Mouse (Mus musculus): ENCODE measurements around the gene Nt5c1a.

The Nt5c1a gene

GRCm38 (mm10) chr4:123252214-123252613 is 50.9 kb downstream of the Nt5c1a start:
- DNase-seq, result no peak

DNA sequence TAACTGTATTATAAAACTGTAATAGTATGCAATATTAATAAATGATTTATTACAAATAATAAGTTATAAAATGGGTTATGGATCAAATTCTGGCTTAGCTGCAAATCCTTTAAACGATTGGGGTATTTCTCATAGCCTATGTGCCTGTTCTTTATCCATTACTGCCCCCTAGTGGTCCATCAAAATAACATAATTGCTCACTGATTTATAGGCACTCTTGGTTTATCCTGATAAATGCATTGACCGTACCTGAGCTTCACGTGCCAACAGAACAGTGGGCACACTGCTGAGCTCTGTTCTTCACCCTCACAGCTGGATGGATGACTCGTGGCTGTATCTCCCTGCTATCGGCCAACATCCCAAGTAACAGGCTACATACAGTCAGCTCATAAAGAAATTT is 53.3 kb downstream of the Nt5c1a start:
- no peak for DNase-seq

DNA sequence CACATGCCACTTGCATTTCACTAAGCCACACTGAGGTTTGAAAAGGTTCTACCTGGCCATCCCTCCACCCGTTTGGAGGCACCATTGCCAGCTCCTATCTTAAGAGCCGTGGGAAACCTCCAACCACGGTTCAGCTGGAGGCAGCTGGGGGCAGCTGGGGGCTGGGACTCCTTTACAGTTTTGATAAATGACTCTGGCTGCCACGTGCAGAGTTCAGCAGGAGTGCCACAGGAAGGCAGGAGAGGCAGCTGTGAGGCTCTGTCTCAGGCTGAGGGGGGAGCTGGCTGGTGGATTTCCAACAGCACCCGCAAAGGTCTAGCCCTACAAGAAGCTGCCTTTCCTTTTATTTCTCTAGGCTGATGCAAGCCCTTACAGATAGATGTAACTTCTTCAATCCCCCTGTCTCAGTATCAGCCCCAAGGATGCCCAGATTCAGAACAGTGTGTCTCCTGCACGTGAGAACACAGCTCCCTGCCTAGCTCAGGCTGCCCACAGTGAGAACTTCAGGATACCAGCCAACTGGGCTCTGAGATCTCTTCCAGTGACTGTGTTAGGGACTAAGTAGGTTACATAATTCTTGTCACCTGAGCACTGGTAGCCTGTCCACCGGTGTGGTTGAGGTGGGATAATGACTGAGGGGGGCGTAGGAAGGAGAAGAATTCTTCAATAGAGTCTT is 58.9 kb downstream of the Nt5c1a start:
- DNase-seq, result no peak

DNA sequence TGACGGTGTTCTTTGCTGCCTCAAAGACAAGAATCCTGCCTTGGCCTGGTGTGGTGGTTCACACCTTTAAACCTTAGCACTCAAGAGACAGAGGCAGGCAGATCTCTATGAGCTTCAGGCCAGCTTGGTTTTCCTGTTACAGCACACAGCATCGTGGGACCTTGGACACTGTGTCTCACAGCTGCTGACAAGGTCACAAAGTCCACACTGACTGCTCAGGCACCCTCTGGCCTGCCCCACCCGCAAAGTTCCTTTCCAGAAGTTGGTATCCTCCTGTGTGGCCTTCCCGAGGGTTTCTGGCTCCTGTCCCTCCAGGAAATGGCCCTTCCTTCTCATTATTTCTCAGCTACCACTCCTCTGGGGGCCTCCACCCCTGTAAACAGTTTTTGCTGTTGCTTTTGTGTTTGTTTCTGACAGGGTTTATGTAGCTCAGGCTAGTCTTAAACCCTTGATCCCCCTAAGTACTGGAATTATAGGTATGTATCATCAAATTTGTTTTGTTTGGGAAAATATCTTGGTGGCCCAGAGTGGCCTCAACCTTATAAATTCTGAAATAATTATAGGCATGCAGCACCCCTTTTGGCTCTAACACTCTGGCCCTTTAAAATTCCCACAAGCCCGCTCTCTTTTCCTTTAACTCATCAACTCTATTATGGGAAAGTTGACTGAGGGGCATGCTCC is 60.6 kb downstream of the Nt5c1a start, which contains the start of gene Pabpc4:
Gene Pabpc4, plus strand, starts transcription at position 631 of the 681 bp plus-strand sequence.
- DNase-seq, result no peak
